Mouse (Mus musculus) thymus, adult 2 months (tissue): ENCODE measurements around the gene Atp8a2.

Source experiments
- CTCF ChIP-seq: fragments of 200-500 bp; IDR thresholded peaks from 2 replicates; pipeline ENCODE4 v1.5.1; 2012; ENCODE audit warnings: mild to moderate bottlenecking, control low read depth, low read length, moderate library complexity, borderline replicate concordance; ENCODE audit not compliant: control insufficient read depth, poor library complexity, insufficient read depth; ENCODE audit errors: extremely low read depth
- POLR2A ChIP-seq: fragments of 200-500 bp; IDR thresholded peaks from 2 replicates; pipeline ENCODE4 v1.6.1; 2012; ENCODE audit warnings: mild to moderate bottlenecking, low read length, control low read depth, moderate library complexity; ENCODE audit not compliant: control insufficient read depth, poor library complexity, insufficient read depth; ENCODE audit errors: extremely low read depth

GRCm38 (mm10) chr14:60219886-60220285 is 22.9 kb upstream of the Atp8a2 start:
- TF ChIP-seq CTCF = no peak
- TF ChIP-seq POLR2A = no peak
